8 mouse cellular contexts compared by ENCODE assay signal in the genomic region with DNA sequence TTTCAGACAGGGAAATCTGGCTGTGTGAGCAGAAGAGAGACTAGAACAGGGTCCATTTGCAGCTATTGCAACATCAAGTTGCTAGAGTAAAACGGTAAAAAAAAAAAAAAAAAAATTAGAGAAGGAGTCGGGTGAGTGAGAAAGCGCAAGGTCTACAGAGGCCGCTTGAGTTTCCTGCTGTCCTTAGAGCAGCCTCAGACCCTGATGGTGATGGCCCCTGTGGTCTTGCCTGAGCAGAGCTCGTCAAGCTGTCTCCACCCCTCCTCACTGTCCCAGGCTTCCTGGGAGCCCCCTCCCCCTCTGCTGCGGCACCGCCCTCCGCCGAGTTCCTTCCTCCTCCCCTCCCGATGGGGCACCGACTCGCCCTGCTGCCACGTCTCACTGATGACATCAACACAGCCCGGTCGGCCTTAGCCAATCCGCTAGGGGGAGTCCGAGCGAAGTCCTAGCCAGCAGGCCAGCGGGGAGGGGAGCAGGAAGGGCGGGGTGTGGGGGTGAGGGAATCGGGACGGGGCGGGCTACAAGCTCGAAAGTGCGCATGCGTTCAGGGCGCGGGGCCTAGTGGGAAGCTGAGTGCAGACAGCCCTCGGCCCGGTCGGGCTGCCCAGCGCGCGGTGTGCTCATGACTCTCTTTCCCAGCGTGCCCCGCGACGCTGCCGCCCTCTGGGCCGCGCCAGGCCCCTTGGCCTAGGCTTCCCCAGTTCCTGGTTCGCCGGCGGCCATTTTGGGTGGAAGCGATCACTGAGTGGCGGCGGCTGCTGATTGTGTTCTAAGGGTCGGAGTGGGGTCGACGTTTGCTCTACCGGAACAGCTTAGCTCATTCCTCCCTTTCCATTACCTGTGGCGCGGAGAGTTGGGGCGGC. TPM values are rescaled to one million over a fixed set of nuclear protein-coding genes. Genes with fewer than 3 reads are reported as not detected.
DNase-seq lines count a peak whose midpoint lies in the region; ATAC-seq lines count a peak whose summit lies in the region.

A gene (plus strand): TSS at position 720 of the 863 bp plus-strand sequence.

- peak; percentile 86 for ATAC-seq in megakaryocyte progenitor cell, adult 5-6 weeks (replicated peaks; ENCODE audit: poor library complexity)

- DNase-seq in adipocyte (ENCODE audit: low spot score), result peak; percentile 100
- DNase-seq in embryo, embryonic 10 days (ENCODE audit: low spot score), result peak; percentile 100
- peak; percentile 100 for DNase-seq in gastrocnemius, postnatal 10 days
- DNase-seq in induced T-regulatory cell, adult 2 months (ENCODE audit: low read depth), result peak; percentile 100
- peak; percentile 99 to 100 for DNase-seq in left cerebral cortex, adult 9 months (ENCODE audit: low spot score in 2 of 2)
- peak; percentile 100 for DNase-seq in right cerebral cortex, postnatal 14 days
- peak; percentile 99 to 100 for DNase-seq in urinary bladder, postnatal 36 days (ENCODE audit: low spot score in 2 of 2)

RNA-seq across cellular contexts. Expression of the gene that starts here (rescaled TPM):
- 100 to 1,000 TPM; 117 to 122 TPM for total RNA-seq in gastrocnemius, postnatal 10 days (2021)
- total RNA-seq in megakaryocyte progenitor cell, adult 5-6 weeks (2015), result 143 and 167 TPM in 2 replicates
- 86.8 and 87.9 TPM in 2 replicates for total RNA-seq in megakaryocyte progenitor cell, adult 5-6 weeks (2017)

Comparison
In these comparisons a context has a peak if more than half of its experiments do, and no peak if none do; other contexts are left out.
1. Peak in every context shown above with its lines: DNase-seq and ATAC-seq.